Mouse (Mus musculus): ENCODE data around the gene Cln5.

Gene Cln5

DNA sequence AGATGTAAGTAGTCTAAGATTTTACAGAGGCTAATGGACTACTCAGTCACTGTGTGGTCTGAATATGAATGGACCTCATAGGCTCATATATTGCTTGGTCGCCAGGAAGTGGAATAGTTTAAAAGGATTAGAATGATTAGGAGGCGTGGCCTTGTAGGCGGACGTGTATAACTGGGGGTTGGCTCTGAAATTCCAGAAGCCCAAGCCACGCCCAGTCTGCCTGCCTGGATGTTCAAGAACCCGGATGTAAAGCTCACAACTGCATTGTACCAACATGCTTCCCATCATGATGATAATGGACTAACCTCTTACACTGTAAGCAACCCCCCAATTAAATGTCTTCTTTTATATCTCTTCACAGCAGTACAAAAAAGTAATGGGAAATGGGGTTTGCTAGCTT, 55.7 kb downstream of the Cln5 start:
- DNase-seq: no peak

Measured in thymus, postnatal 4 days (tissue).